Mouse (Mus musculus) forelimb bud, embryonic 11.5 days (tissue): ENCODE results near the gene Jund.

Source experiments
- DNase-seq: peaks from one replicate; pipeline ENCODE4 v3.0.0-alpha.2; 2012; ENCODE audit warnings: low read depth, low spot score

The Jund gene

GRCm38 (mm10) chr8:70698310-70699109 is at the start of gene Jund:
TSS of gene Jund (plus strand) at chr8:70698949.
- DNase-seq, result peak; percentile 99

- DNase-seq, result no peak
Measured at GRCm38 (mm10) chr8:70649324-70649723, 49.4 kb upstream of the Jund start.

- DNase-seq, result no peak
Measured at GRCm38 (mm10) chr8:70650351-70650750, 48.4 kb upstream of the Jund start.

- DNase-seq, result no peak
Measured at GRCm38 (mm10) chr8:70653226-70653625, 45.5 kb upstream of the Jund start.

- no peak for DNase-seq
Measured at GRCm38 (mm10) chr8:70654121-70654520, 44.6 kb upstream of the Jund start.

- DNase-seq, result no peak
Measured at GRCm38 (mm10) chr8:70655469-70655868, 43.3 kb upstream of the Jund start.

GRCm38 (mm10) chr8:70656193-70656790 is 42.5 kb upstream of the Jund start:
- DNase-seq, result no peak

GRCm38 (mm10) chr8:70657214-70657613 is 41.5 kb upstream of the Jund start:
- no peak for DNase-seq

- DNase-seq, result no peak
Measured at GRCm38 (mm10) chr8:70657739-70658138, 41.0 kb upstream of the Jund start.

- no peak for DNase-seq
Measured at GRCm38 (mm10) chr8:70658897-70659603, 39.7 kb upstream of the Jund start.

GRCm38 (mm10) chr8:70659604-70660272 is 39.0 kb upstream of the Jund start:
- peak; percentile 94 for DNase-seq

- peak; percentile 61 for DNase-seq
Measured at GRCm38 (mm10) chr8:70660273-70660725, 38.5 kb upstream of the Jund start, which contains the start of gene Pgpep1. TSS of gene Pgpep1 (minus strand) at chr8:70660388.

- DNase-seq, result no peak
Measured at GRCm38 (mm10) chr8:70663691-70664090, 35.1 kb upstream of the Jund start.

- DNase-seq, result no peak
Measured at GRCm38 (mm10) chr8:70664631-70665030, 34.1 kb upstream of the Jund start.

- DNase-seq, result no peak
Measured at GRCm38 (mm10) chr8:70665599-70665998, 33.1 kb upstream of the Jund start.

GRCm38 (mm10) chr8:70667071-70667470 is 31.7 kb upstream of the Jund start:
- no peak for DNase-seq

- DNase-seq, result no peak
Measured at GRCm38 (mm10) chr8:70671615-70672324, 27.0 kb upstream of the Jund start.

GRCm38 (mm10) chr8:70672325-70673078 is 26.2 kb upstream of the Jund start:
- DNase-seq, result no peak

GRCm38 (mm10) chr8:70673079-70673856 is 25.5 kb upstream of the Jund start, which contains the start of gene Lsm4:
TSS of gene Lsm4 (plus strand) at chr8:70673248.
- DNase-seq, result peak; percentile 100

- no peak for DNase-seq
Measured at GRCm38 (mm10) chr8:70674109-70674508, 24.6 kb upstream of the Jund start.
